Mouse (Mus musculus) stomach, embryonic 15.5 days (tissue): ENCODE results near the gene Scin. TPM values are rescaled to one million over a fixed set of nuclear protein-coding genes. Genes with fewer than 3 reads are reported as not detected.

Experiments
- ATAC-seq: fragments of 200-750 bp; cut with Nextera tagmentation; 2 replicates; pipeline ENCODE4 v1.8.0; 2017; ENCODE audit warnings: low read depth, moderate number of reproducible peaks, moderate TSS enrichment; ENCODE audit not compliant: insufficient read depth, low FRiP score
- H3K27ac ChIP-seq: fragments of 300-500 bp; sonication (generic); 2 replicates; pipeline ENCODE4 v1.5.1; 2015; ENCODE audit warnings: mild to moderate bottlenecking, inconsistent platforms
- H3K27me3 ChIP-seq: fragments of 300-500 bp; sonication (generic); replicated peaks from 2 replicates; pipeline ENCODE4 v1.6.1; 2015; ENCODE audit warnings: inconsistent platforms
- H3K36me3 ChIP-seq: fragments of 300-500 bp; sonication (generic); 2 replicates; pipeline ENCODE4 v1.6.1; 2015; ENCODE audit warnings: inconsistent platforms
- H3K4me1 ChIP-seq: fragments of 300-500 bp; sonication (generic); 2 replicates; pipeline ENCODE4 v1.6.1; 2015; ENCODE audit warnings: inconsistent platforms
- H3K4me2 ChIP-seq: fragments of 300-500 bp; sonication (generic); 2 replicates; pipeline ENCODE4 v1.6.1; 2015; ENCODE audit warnings: mild to moderate bottlenecking, inconsistent platforms
- H3K4me3 ChIP-seq: fragments of 300-500 bp; sonication (generic); replicated peaks from 2 replicates; pipeline ENCODE4 v1.5.1; 2015; ENCODE audit warnings: inconsistent platforms
- H3K9ac ChIP-seq: fragments of 300-500 bp; sonication (generic); 2 replicates; pipeline ENCODE4 v1.6.1; 2015; ENCODE audit warnings: inconsistent platforms
- H3K9me3 ChIP-seq: fragments of 300-500 bp; sonication (generic); 2 replicates; pipeline ENCODE4 v1.6.1; 2016; ENCODE audit warnings: inconsistent platforms
- WGBS: fragments of 180-500 bp; shearing (Covaris S2); methylation state at CpG from one replicate; pipeline ENCODE4 v1.1.7; 2015; 5-methylcytosine and 5-hydroxymethylcytosine counted together
- polyA plus RNA-seq: library from polyadenylated mRNA; unstranded; fragments of >200 nt; fragmentation: Nextera tagmentation; extraction: Ambion mirVana; gene quantifications from 2 replicates; pipeline ENCODE4 v1.2.1, GENCODE M21; 2015

The Scin gene
- polyA plus RNA-seq, 1 experiment from 2014 or later, result 9.4 TPM

DNA sequence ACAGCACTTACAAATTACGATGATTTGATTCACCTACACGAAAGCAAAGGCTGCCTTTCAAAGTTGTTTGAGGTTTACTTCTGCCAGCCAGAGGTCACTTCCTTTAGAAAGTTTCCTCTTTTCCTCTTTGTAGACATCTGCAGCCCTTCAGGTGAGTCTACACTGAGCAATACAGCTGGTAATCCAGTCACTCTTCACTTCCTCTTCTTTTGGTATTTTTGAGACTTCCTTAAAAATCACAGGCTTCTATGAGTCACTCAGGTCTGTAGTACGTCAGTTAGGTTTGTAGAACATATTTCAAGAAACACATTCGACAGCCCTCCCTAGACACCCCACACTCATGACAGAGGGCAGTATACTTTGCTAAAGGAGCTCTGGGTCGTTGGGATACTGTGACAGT is 6.7 kb upstream of the Scin start:
- H3K27me3 ChIP-seq, result no peaks in the 10 kb centered on the region
- no peak overlapping the region for H3K4me2 ChIP-seq
- 60% methylated on average over 5 of the region's 5 CpGs for WGBS
- no peak overlapping the region for H3K9ac ChIP-seq
- no peak for ATAC-seq
- H3K4me1 ChIP-seq, result no peaks in the 10 kb centered on the region
- no peaks in the 10 kb centered on the region for H3K36me3 ChIP-seq
- no peak overlapping the region for H3K27ac ChIP-seq
- no peaks in the 10 kb centered on the region for H3K9me3 ChIP-seq
- H3K4me3 ChIP-seq, result no peak overlapping the region

DNA sequence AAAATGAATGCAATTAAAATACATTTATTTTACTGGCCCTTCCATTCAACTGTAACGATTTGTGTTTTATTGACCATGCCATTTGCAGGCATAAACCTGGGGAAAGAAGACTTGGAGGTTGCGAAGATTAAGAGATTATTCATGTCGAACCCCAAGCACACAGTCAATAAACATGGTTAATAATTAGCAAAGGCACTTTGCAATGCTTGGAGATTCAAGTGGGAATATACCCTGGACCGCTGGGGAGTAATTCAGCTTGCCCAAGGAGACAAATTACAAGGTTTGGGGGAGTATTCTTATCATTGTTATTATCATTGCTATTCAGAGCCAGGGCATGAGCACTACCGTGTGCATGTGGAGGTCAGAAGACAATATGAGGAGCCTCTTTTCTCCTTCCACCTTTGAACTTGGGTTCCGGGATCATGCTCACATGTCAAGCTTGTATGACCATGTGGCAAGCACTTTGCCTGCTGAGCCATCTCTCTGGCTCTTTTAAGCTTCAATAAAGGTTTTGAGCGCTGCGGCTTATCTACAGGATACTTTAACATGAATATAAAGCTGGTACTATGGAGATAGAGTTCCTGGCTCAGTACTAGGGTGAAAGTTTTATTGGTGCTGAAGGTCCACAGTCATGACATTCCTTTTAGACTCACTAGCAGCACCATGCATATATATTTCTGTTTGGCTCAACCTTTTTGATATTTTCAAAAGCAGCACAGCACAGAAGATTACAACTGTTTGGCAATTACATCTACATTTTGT is 5.6 kb upstream of the Scin start:
- no peaks in the 10 kb centered on the region for H3K4me1 ChIP-seq
- H3K9ac ChIP-seq, result no peak overlapping the region
- no peak overlapping the region for H3K4me2 ChIP-seq
- no peaks in the 10 kb centered on the region for H3K27me3 ChIP-seq
- no peaks in the 10 kb centered on the region for H3K9me3 ChIP-seq
- no peak overlapping the region for H3K4me3 ChIP-seq
- H3K36me3 ChIP-seq, result no peaks in the 10 kb centered on the region
- no peak for ATAC-seq
- 76% methylated on average over 8 of the region's 8 CpGs for WGBS
- no peak overlapping the region for H3K27ac ChIP-seq

DNA sequence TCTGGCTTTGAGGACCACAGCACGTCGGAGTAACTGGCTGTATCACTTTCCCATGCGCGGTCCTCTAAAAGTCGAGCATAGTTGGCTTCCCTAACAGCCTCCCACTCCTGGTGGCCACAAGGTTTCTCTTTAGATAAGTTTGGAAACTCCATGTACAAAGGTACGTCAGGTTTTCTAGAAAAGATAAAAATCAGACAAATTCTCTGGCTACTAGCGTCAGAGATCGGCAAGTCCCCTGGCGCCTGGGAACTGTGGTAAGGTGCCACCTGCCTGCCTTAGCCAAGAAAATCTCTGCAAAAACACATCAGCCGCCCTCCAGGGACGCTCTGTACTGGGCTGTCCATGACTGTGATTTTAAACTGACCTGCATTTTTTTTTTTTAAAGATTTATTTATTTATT is 501 bp upstream of the Scin start:
- WGBS, result 48% methylated on average over 11 of the region's 11 CpGs
- no peaks in the 10 kb centered on the region for H3K36me3 ChIP-seq
- no peak overlapping the region for H3K27ac ChIP-seq
- H3K4me2 ChIP-seq, result peak overlapping the region; percentile 88; the same call in 1 of the 2 replicates
- H3K4me1 ChIP-seq, result peaks cover 9% of the 10 kb centered on the region
- no peak for ATAC-seq
- no peak overlapping the region for H3K9ac ChIP-seq
- H3K9me3 ChIP-seq, result no peaks in the 10 kb centered on the region
- peaks cover 16% of the 10 kb centered on the region for H3K27me3 ChIP-seq
- peak overlapping the region; percentile 42 for H3K4me3 ChIP-seq

DNA sequence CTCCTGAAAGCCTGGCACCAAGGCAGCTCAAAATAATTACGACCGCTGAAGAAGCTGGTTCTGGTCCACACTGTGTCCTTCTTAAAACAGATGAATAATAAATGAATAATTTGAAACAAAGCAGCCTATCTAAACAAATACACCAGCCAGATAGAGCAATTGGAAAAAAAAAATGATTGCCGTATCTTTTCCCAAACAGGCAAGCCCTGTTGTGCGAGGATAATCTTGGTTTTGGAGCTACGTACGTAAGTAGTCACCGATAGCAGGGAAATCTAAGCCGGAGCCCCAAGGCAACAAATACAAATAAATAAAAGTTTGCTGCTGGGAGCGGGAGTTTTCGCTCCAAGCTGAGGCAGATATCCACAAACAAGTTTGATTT is 845 bp downstream of the Scin start:
- Histone ChIP-seq H3K36me3 (no peaks in the 10 kb centered on the region), H3K9me3 (no peaks in the 10 kb centered on the region), H3K4me1 (peaks cover 9% of the 10 kb centered on the region), H3K27me3 (peaks cover 16% of the 10 kb centered on the region), H3K4me2 (peak overlapping the region; percentile 88), H3K9ac (no peak overlapping the region), H3K4me3 (peak overlapping the region; percentile 42), H3K27ac (no peak overlapping the region)
- 13% methylated on average over 10 of the region's 10 CpGs for WGBS
- ATAC-seq, result no peak

DNA sequence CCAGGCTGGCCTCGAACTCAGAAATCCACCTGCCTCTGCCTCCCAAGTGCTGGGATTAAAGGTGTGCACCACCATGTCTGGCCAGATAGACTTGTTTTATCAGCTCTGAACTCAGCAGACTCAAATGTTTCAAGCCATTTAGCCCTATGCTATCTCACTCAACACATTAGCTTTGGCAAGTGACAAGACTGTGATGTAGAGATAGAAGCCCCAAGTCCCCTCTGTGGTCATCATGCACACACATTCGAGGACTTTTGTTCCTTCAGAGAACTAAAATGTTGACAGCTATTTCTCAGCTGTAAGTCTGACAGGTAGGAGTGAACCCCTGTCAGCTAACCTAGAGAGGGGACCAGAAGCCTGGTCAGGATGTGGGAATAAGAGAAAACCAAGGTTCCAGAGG is 15.2 kb downstream of the Scin start:
- Histone ChIP-seq H3K9me3 (no peaks in the 10 kb centered on the region), H3K27me3 (no peaks in the 10 kb centered on the region), H3K4me2 (no peak overlapping the region), H3K36me3 (no peaks in the 10 kb centered on the region), H3K27ac (no peak overlapping the region), H3K4me1 (no peaks in the 10 kb centered on the region), H3K9ac (no peak overlapping the region), H3K4me3 (no peak overlapping the region)
- 77% methylated on average over 2 of the region's 2 CpGs for WGBS
- no peak for ATAC-seq

DNA sequence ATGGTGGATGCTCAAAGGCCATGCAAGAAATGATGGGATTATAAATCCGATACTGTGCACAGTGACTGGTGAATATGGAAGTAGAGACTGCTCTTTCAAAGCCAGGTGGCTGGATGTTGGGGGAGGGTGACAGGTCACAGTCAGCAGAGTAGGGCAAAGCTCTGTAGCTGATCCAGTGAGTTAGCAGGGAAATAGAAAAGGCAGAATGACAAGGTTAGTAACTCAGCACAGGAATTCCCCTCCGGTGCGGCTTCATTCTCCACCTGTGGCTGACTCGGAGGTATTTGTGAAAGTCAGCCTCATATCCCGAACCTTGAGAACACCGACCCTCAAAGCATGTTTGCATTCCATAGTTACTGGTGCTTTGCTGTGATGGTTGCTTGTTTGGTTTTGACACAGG is 17.0 kb downstream of the Scin start:
- WGBS, result 78% methylated on average over 6 of the region's 6 CpGs
- Histone ChIP-seq H3K4me3 (no peak overlapping the region), H3K27me3 (no peaks in the 10 kb centered on the region), H3K4me2 (no peak overlapping the region), H3K9ac (no peak overlapping the region), H3K36me3 (no peaks in the 10 kb centered on the region), H3K4me1 (no peaks in the 10 kb centered on the region), H3K27ac (no peak overlapping the region), H3K9me3 (no peaks in the 10 kb centered on the region)
- no peak for ATAC-seq

DNA sequence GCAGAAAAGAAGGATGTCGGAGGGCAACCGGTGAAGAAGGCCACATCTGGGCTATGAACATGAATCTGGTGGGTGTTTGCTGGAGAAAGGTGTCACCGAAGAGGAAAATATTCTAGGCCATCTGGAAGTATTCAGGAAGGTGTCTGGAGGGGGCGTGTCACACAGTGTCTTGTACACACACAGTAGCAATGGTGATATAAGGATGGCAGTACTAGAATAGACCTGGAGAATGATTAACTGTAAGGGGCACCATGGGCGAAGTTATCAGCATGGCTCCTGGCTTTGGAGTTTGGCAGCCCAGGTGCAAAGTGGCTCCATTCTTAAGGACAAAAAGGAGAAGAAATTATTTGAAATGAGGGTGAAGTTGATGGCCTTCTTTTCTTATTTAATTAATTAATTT is 17.8 kb downstream of the Scin start:
- Histone ChIP-seq H3K4me3 (no peak overlapping the region), H3K9ac (no peak overlapping the region), H3K27ac (no peak overlapping the region), H3K27me3 (no peaks in the 10 kb centered on the region), H3K9me3 (no peaks in the 10 kb centered on the region), H3K4me2 (no peak overlapping the region), H3K4me1 (no peaks in the 10 kb centered on the region), H3K36me3 (no peaks in the 10 kb centered on the region)
- WGBS, result 78% methylated on average over 5 of the region's 5 CpGs
- ATAC-seq, result no peak

DNA sequence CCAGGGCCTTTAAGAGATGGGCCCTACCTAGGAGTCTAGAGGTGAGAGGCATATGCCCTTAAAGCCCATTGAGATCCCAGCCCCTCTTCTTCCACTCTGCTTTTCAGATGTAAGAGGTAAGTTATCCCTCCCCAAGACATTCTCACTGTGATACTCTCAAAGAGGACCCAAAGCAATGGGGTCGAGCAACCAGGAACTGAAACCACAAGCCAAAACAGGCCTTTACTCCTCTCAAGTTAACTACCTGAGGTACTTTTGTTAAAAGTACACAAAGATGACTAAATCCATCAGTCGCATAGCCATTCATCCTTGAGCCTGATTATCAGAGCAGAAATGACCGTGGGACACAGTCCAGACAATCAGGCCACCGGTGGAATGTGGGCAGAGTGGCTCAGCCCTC is 19.1 kb downstream of the Scin start:
- H3K9ac ChIP-seq, result no peak overlapping the region
- H3K4me3 ChIP-seq, result no peak overlapping the region
- no peaks in the 10 kb centered on the region for H3K4me1 ChIP-seq
- no peak overlapping the region for H3K4me2 ChIP-seq
- H3K27me3 ChIP-seq, result no peaks in the 10 kb centered on the region
- 81% methylated on average over 4 of the region's 4 CpGs for WGBS
- no peaks in the 10 kb centered on the region for H3K9me3 ChIP-seq
- no peaks in the 10 kb centered on the region for H3K36me3 ChIP-seq
- ATAC-seq, result no peak
- H3K27ac ChIP-seq, result no peak overlapping the region

DNA sequence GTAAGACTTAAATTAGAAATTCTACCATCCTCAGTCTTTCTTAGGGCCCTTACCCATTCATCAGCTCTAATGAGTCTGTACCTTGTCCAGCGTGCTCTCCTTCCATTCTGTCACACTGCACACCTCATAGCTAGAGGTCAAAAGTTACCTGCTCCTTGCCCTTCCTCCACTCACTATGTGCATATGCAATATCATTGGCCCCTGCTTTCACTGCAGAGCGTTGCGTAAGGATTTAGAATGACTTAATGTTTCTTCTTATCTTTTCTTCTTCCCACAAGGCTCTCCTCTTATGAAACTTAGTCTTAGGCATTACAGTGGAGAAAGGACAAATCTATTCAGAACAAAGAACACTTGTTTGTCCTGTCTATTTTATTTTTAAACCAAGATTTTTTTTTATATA is 20.0 kb downstream of the Scin start:
- Histone ChIP-seq H3K36me3 (no peaks in the 10 kb centered on the region), H3K27ac (no peak overlapping the region), H3K4me1 (no peaks in the 10 kb centered on the region), H3K27me3 (no peaks in the 10 kb centered on the region), H3K4me3 (no peak overlapping the region), H3K9ac (no peak overlapping the region), H3K4me2 (no peak overlapping the region), H3K9me3 (no peaks in the 10 kb centered on the region)
- WGBS, result 69% methylated on average over 3 of the region's 3 CpGs
- ATAC-seq, result no peak

DNA sequence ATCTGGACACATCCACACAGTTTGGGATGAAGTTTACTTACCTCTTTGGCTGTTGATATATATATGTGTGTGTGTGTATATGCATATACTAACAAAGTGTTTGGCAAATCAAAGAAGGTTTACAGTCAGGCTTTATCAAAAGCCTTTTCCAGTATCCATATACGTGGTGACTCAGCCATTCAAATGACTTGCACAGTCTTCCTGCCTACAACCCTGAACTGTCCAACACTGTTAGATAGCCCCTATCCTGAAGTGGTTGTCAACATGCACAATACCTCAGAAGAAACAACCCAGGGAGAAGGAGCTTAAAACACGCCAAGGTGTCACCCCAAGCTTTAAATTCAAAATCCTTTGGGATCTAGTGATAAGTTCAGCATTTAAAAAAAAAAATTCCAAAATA is 20.4 kb downstream of the Scin start:
- H3K4me3 ChIP-seq, result no peak overlapping the region
- no peaks in the 10 kb centered on the region for H3K4me1 ChIP-seq
- no peak overlapping the region for H3K27ac ChIP-seq
- H3K4me2 ChIP-seq, result no peak overlapping the region
- no peak overlapping the region for H3K9ac ChIP-seq
- ATAC-seq, result no peak
- WGBS, result 78% methylated on average over 2 of the region's 2 CpGs
- no peaks in the 10 kb centered on the region for H3K27me3 ChIP-seq
- H3K9me3 ChIP-seq, result no peaks in the 10 kb centered on the region
- no peaks in the 10 kb centered on the region for H3K36me3 ChIP-seq

DNA sequence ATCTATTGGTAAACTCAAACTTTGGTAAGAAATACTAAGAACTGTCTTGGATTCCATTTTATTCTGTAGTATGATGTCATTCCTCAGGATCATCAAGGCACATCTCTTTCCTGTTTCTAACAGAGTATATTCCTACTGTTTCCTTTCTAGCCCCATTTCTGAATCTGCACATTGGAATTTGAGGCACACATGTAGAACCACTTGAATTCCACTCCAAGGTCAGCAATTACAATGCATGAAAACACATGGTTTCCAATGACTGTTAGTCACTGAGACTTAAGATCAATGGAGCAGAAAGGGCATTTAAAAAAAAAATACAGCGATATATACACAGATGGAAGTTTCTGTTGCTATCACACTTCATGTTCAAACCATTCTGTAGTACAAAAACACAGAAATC is 24.8 kb downstream of the Scin start:
- H3K9ac ChIP-seq, result no peak overlapping the region
- H3K4me1 ChIP-seq, result no peaks in the 10 kb centered on the region
- no peak overlapping the region for H3K27ac ChIP-seq
- H3K27me3 ChIP-seq, result no peaks in the 10 kb centered on the region
- no peak overlapping the region for H3K4me2 ChIP-seq
- 78% methylated on average over 1 of the region's 1 CpGs for WGBS
- no peak for ATAC-seq
- no peak overlapping the region for H3K4me3 ChIP-seq
- H3K9me3 ChIP-seq, result no peaks in the 10 kb centered on the region
- H3K36me3 ChIP-seq, result no peaks in the 10 kb centered on the region

DNA sequence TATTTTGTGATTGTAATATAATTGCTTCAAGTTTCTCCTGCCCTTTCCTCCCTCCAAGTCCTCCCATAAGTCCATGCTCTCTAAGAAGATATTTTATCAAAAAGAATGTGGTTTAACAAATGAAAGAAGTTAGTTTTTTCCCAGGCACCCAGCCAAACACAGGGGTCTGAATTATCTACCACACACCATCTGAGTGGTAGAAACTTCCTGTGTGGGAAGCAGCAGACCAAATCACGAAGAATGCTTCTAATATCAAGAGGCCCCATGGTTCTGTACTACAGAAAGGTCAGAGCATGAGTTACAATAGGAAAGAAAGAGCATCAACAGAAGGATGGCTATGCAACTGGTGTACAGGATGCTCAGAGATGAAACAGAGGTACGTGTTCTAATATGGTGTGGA is 25.9 kb downstream of the Scin start:
- H3K27me3 ChIP-seq, result no peaks in the 10 kb centered on the region
- H3K36me3 ChIP-seq, result no peaks in the 10 kb centered on the region
- no peaks in the 10 kb centered on the region for H3K9me3 ChIP-seq
- H3K4me3 ChIP-seq, result no peak overlapping the region
- H3K4me1 ChIP-seq, result no peaks in the 10 kb centered on the region
- 66% methylated on average over 2 of the region's 2 CpGs for WGBS
- no peak overlapping the region for H3K9ac ChIP-seq
- no peak overlapping the region for H3K27ac ChIP-seq
- no peak overlapping the region for H3K4me2 ChIP-seq
- no peak for ATAC-seq

DNA sequence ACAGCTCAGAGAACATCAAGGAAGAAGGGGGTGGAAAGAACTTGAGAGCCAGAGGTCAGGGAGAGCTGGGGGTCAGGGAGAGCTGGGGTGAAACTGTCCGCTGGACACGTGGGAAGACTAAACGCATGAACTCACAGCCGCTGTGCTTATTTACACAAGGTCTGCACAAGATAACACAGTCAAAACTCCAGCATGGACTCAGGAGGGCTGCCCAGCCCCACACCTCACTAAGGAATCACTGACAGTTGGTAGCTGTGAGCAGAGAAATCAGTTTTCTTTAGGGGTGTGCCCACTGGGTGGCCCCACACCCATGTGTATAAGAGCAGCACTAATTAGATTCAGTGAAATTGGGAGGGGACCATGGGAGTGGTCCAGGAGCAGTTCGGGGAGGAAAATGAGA is 27.2 kb downstream of the Scin start:
- no peak overlapping the region for H3K9ac ChIP-seq
- WGBS, result 28% methylated on average over 5 of the region's 5 CpGs
- ATAC-seq, result peak; percentile 43; the same call in 1 of the 2 replicates

More for the DNA sequence above, 27.2 kb downstream of the Scin start:
- Histone ChIP-seq H3K27me3 (no peaks in the 10 kb centered on the region), H3K4me3 (no peak overlapping the region), H3K36me3 (no peaks in the 10 kb centered on the region), H3K9me3 (no peaks in the 10 kb centered on the region), H3K4me2 (no peak overlapping the region), H3K4me1 (no peaks in the 10 kb centered on the region), H3K27ac (no peak overlapping the region)
